Mouse (Mus musculus) MEL (cell line): Measurements from ENCODE around the gene Entpd8.

Experiments used
- CHD2 ChIP-seq: IDR thresholded peaks from 2 replicates; pipeline ENCODE4 v1.6.1; 2011; ENCODE audit warnings: low read length, improper control_type of control experiment
- CTCF ChIP-seq, 3 experiments: IDR thresholded peaks in 2 of 3; conservative IDR thresholded peaks in 1 of 3; 2 replicates each; pipeline ENCODE4 v1.5.1; 2011 to 2012; ENCODE audit warnings: low read length in 3 of 3, low read depth in 2 of 3, mild to moderate bottlenecking in 2 of 3, improper control_type of control experiment in 1 of 3, inconsistent platforms in 1 of 3, mixed read lengths in 1 of 3, moderate library complexity in 1 of 3; ENCODE audit not compliant: control insufficient read depth in 1 of 3, insufficient read depth in 1 of 3, poor library complexity in 1 of 3, severe bottlenecking in 1 of 3
- E2F4 ChIP-seq: IDR thresholded peaks from 2 replicates; pipeline ENCODE4 v1.6.1; 2011; ENCODE audit warnings: low read depth, low read length, improper control_type of control experiment, borderline replicate concordance
- EP300 ChIP-seq, 2 experiments: IDR thresholded peaks; 2 replicates each; pipeline ENCODE4 v1.6.1; 2011; ENCODE audit warnings: improper control_type of control experiment in 2 of 2, low read length in 2 of 2, low read depth in 1 of 2, mild to moderate bottlenecking in 1 of 2
- GATA1 ChIP-seq: IDR thresholded peaks from 2 replicates; pipeline ENCODE4 v1.6.1; 2011; ENCODE audit warnings: low read depth, low read length, improper control_type of control experiment
- MAX ChIP-seq: IDR thresholded peaks from 2 replicates; pipeline ENCODE4 v1.6.1; 2011; ENCODE audit warnings: low read length, improper control_type of control experiment
- MAZ ChIP-seq: IDR thresholded peaks from 2 replicates; pipeline ENCODE4 v1.6.1; 2012; ENCODE audit warnings: low read depth, mild to moderate bottlenecking, inconsistent platforms, low read length, improper control_type of control experiment
- MEF2A ChIP-seq: IDR thresholded peaks from 2 replicates; pipeline ENCODE4 v1.6.1; 2014; ENCODE audit warnings: low read depth, mild to moderate bottlenecking, inconsistent platforms, low read length, improper control_type of control experiment; ENCODE audit not compliant: poor library complexity, insufficient replicate concordance, severe bottlenecking; ENCODE audit errors: extremely low read depth
- NELFE ChIP-seq: IDR thresholded peaks from 2 replicates; pipeline ENCODE4 v1.6.1; 2011; ENCODE audit warnings: low read depth, low read length, improper control_type of control experiment
- POLR2A ChIP-seq, 2 experiments: IDR thresholded peaks; 2 replicates each; pipeline ENCODE4 v1.6.1; 2011 to 2012; ENCODE audit warnings: low read length in 2 of 2, mild to moderate bottlenecking in 2 of 2, control low read depth in 1 of 2, improper control_type of control experiment in 1 of 2, low read depth in 1 of 2, moderate library complexity in 1 of 2; ENCODE audit not compliant: control insufficient read depth in 1 of 2, insufficient read depth in 1 of 2, poor library complexity in 1 of 2
- POLR2AphosphoS5 ChIP-seq: IDR thresholded peaks from 2 replicates; pipeline ENCODE4 v1.6.1; 2012; ENCODE audit warnings: low read depth, borderline replicate concordance, mild to moderate bottlenecking, inconsistent platforms, low read length, moderate library complexity, mixed read lengths
- ZC3H11A ChIP-seq: IDR thresholded peaks from 2 replicates; pipeline ENCODE4 v1.6.1; 2012; ENCODE audit warnings: low read depth, mild to moderate bottlenecking, inconsistent platforms, low read length, improper control_type of control experiment
- ZMIZ1 ChIP-seq: IDR thresholded peaks from 2 replicates; pipeline ENCODE4 v1.6.1; 2012; ENCODE audit warnings: low read depth, mild to moderate bottlenecking, inconsistent platforms, low read length, improper control_type of control experiment, moderate library complexity
- ZNF384 ChIP-seq: IDR thresholded peaks from 2 replicates; pipeline ENCODE4 v1.6.1; 2012; ENCODE audit warnings: low read depth, mild to moderate bottlenecking, inconsistent platforms, low read length, improper control_type of control experiment

DNA sequence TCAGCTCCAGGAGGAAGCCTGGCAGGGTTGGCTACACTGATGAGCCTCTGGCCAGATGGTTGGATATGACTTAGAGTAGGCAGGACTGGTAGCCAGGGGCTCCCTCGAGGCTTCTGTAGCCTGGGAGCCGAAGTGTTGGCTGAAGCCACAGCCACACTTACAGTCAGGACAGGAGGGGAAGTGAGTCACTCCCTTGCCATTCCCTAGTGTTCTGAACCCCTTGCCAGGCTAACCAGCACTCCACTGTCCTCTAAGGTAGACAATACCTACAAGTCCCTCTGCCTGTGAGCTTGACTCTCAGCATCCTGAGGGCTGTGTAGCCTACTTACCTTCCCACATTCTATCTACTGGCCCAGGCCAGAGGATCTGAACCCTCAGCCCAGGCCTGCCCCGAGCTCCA, 44.3 kb downstream of the Entpd8 start:
- TF ChIP-seq POLR2A (IDR thresholded peaks at IDR 0.05; ENCODE audit: control insufficient read depth in 1 of 2, insufficient read depth in 1 of 2, low read depth in 1 of 2, low read length in 2 of 2, poor library complexity in 1 of 2) (no peak), ZNF384 (no peak), MAZ (no peak), GATA1 (no peak), CTCF (IDR thresholded peaks at IDR 0.05 in 2 of 3, conservative IDR thresholded peaks at IDR 0.05 in 1 of 3; ENCODE audit: control insufficient read depth in 1 of 3, insufficient read depth in 1 of 3, low read depth in 2 of 3, low read length in 3 of 3, poor library complexity in 1 of 3, severe bottlenecking in 1 of 3) (no peak), EP300 (IDR thresholded peaks at IDR 0.05; ENCODE audit: low read depth in 1 of 2, low read length in 2 of 2) (no peak), NELFE (no peak), ZMIZ1 (no peak), POLR2AphosphoS5 (no peak), MEF2A (no peak), CHD2 (no peak), E2F4 (no peak), ZC3H11A (no peak), MAX (no peak)
